Mouse (Mus musculus) limb, embryonic 12.5 days (tissue): ENCODE measurements around the gene Ssbp3. TPM values are rescaled to one million over a fixed set of nuclear protein-coding genes. Genes with fewer than 3 reads are reported as not detected.

Source experiments
- ATAC-seq: fragments of 200-750 bp; cut with Nextera tagmentation; 2 replicates; pipeline ENCODE4 v1.8.0; 2017; ENCODE audit warnings: low read depth, moderate TSS enrichment; ENCODE audit not compliant: insufficient number of reproducible peaks, insufficient read depth, low FRiP score, low TSS enrichment
- H3K27ac ChIP-seq: fragments of 300-500 bp; sonication (generic); 2 replicates; pipeline ENCODE4 v1.5.1; 2016; ENCODE audit warnings: mild to moderate bottlenecking, moderate library complexity
- H3K27me3 ChIP-seq: fragments of 300-500 bp; sonication (generic); 2 replicates; pipeline ENCODE4 v1.6.1; 2016; ENCODE audit warnings: mild to moderate bottlenecking, moderate library complexity
- H3K36me3 ChIP-seq: fragments of 300-500 bp; sonication (generic); 2 replicates; pipeline ENCODE4 v1.6.1; 2016; ENCODE audit warnings: mild to moderate bottlenecking, moderate library complexity
- H3K4me1 ChIP-seq: fragments of 300-500 bp; sonication (generic); replicated peaks from 2 replicates; pipeline ENCODE4 v1.6.1; 2016
- H3K4me2 ChIP-seq: fragments of 300-500 bp; sonication (generic); 2 replicates; pipeline ENCODE4 v1.6.1; 2016; ENCODE audit warnings: mild to moderate bottlenecking, moderate library complexity
- H3K4me3 ChIP-seq: fragments of 300-500 bp; sonication (generic); replicated peaks from 2 replicates; pipeline ENCODE4 v1.5.1; 2016; ENCODE audit warnings: mild to moderate bottlenecking
- H3K9ac ChIP-seq: fragments of 300-500 bp; sonication (generic); replicated peaks from 2 replicates; pipeline ENCODE4 v1.6.1; 2016; ENCODE audit warnings: mild to moderate bottlenecking, moderate library complexity
- H3K9me3 ChIP-seq: fragments of 300-500 bp; sonication (generic); 2 replicates; pipeline ENCODE4 v1.6.1; 2016; ENCODE audit warnings: mild to moderate bottlenecking, moderate library complexity
- WGBS: fragments of 180-500 bp; shearing (Covaris S2); methylation state at CpG from one replicate; pipeline ENCODE4 v1.1.7; 2016; 5-methylcytosine and 5-hydroxymethylcytosine counted together
- polyA plus RNA-seq: library from polyadenylated mRNA; unstranded; fragments of >200 nt; fragmentation: Nextera tagmentation; extraction: Ambion mirVana; gene quantifications from 2 replicates; pipeline ENCODE4 v1.2.1, GENCODE M21; 2016

The Ssbp3 gene
- polyA plus RNA-seq, 1 experiment from 2014 or later: 295 TPM

DNA sequence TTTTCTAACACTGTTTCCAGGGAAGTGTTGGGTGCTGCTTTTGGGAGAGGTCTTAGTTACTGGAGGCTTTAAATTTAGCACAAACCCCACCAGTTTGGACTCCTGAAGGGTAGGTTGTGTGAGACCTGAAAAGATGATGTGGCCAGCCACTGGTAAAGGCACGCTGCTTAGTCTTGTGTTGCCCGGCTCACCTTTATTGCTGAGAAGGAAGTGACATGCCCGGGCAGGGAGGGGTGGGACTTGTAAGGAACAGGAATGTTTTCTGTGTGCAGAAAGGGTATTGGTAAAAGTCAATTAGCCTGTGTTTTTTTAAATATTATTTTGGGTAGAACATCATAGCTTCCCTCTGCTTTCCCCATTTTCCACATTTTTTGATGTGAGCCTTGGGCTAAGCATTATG is 37.2 kb downstream of the Ssbp3 start:
- 62% methylated on average over 3 of the region's 3 CpGs for whole genome bisulfite sequencing
- H3K9me3 ChIP-seq: no peaks in the 10 kb centered on the region
- peaks cover 30% of the 10 kb centered on the region for H3K36me3 ChIP-seq
- H3K9ac ChIP-seq: no peak overlapping the region
- no peak overlapping the region for H3K4me3 ChIP-seq
- H3K4me2 ChIP-seq: no peak overlapping the region
- no peak for ATAC-seq
- peaks cover 86% of the 10 kb centered on the region for H3K4me1 ChIP-seq
- no peak overlapping the region for H3K27ac ChIP-seq
- no peaks in the 10 kb centered on the region for H3K27me3 ChIP-seq

DNA sequence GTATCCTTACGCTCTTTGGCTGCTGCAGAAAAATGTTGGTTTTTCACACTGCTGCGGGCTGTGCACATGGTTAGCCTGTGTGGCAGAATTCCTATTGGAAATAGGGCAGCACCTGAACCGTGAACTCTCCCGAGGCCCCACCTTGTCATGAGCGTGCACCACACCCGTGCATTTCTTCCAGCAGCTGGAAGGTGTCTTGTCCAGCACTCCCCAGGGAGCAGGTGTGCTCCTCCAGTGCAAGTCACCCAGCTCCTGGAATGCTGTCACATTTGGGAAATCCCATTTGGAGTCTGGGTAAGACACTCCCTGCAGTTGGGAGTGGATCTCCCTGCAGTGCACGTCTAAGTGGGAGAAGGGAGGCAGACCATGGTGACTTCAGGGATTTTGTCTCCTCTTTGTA is 38.0 kb downstream of the Ssbp3 start:
- no peak for ATAC-seq
- H3K4me1 ChIP-seq: peaks cover 83% of the 10 kb centered on the region
- H3K9me3 ChIP-seq: no peaks in the 10 kb centered on the region
- no peak overlapping the region for H3K4me2 ChIP-seq
- WGBS: 77% methylated on average over 7 of the region's 7 CpGs
- H3K27me3 ChIP-seq: no peaks in the 10 kb centered on the region
- no peak overlapping the region for H3K9ac ChIP-seq
- no peak overlapping the region for H3K27ac ChIP-seq
- no peak overlapping the region for H3K4me3 ChIP-seq
- H3K36me3 ChIP-seq: peaks cover 28% of the 10 kb centered on the region

DNA sequence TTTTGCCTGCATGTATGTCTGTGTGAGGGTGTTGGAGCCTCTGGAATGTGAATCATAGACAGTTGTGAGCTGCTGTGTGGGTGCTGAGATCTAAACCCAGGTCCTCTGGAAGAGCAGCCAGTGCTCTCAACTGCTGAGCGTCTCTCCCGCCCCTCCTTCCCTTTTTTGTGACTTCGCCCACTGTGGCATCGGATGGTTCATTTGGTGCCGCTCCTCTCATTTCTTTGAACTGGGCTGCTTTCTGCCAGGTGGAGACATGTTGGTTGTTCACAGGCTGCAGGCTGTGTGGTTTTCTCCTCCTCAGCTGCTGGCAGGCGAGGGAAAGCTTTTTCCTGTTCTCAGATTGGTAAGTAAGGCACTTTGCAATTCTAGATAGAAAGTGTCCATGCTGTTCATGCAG is 38.7 kb downstream of the Ssbp3 start:
- no peaks in the 10 kb centered on the region for H3K27me3 ChIP-seq
- 0 out of 2 replicates have a peak overlapping the region, but pooled peaks have one; percentile 23 for H3K27ac ChIP-seq
- 71% methylated on average over 6 of the region's 6 CpGs for WGBS
- H3K9ac ChIP-seq: no peak overlapping the region
- no peak overlapping the region for H3K4me3 ChIP-seq
- no peaks in the 10 kb centered on the region for H3K9me3 ChIP-seq
- peaks cover 33% of the 10 kb centered on the region for H3K36me3 ChIP-seq
- peaks cover 83% of the 10 kb centered on the region for H3K4me1 ChIP-seq
- no peak overlapping the region for H3K4me2 ChIP-seq
- ATAC-seq: no peak

DNA sequence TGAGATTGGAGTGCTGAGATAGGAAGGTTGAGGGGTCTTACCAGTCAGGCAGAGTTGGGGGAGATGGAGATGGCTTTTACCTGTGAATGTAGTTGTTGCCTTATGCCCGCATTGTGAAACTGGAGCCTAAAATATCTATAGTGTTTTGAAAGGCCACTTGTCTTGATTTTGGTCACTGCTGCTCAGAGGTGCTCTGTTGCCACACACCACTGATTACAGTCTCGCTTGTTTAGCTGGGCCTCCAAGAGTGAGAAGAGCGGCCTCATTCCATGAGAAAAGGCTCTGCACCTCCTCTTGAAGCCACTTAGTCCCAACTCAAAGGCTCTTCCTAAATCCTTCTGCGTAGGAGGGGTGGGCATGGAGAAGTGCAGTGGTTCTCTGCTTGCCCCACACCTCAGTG is 40.3 kb downstream of the Ssbp3 start:
- Histone ChIP-seq H3K4me1 (peaks cover 80% of the 10 kb centered on the region), H3K36me3 (peaks cover 45% of the 10 kb centered on the region), H3K9ac (no peak overlapping the region), H3K4me2 (no peak overlapping the region), H3K9me3 (no peaks in the 10 kb centered on the region), H3K27me3 (no peaks in the 10 kb centered on the region), H3K27ac (no peak overlapping the region), H3K4me3 (no peak overlapping the region)
- 78% methylated on average over 4 of the region's 4 CpGs for WGBS
- no peak for ATAC-seq

DNA sequence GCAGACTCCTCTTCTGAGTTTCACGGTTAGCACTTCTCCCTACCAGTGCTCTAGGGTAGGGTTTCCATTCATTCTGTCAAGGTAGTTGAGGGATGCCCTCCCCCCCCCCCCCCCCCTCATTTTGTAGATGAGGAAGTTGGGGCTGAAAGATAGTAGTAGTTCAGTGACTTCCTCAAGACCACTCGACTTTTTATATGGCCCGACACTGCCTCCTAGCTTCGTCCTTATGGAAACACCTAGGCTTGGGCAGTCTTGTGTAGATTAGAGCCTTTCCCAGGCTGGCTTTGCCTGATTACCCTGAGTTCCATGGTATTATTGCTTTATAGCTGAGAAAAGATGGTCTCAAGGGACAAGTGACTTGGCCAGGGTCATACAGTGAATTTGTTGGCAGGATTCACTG is 41.0 kb downstream of the Ssbp3 start:
- 59% methylated on average over 4 of the region's 4 CpGs for WGBS

DNA sequence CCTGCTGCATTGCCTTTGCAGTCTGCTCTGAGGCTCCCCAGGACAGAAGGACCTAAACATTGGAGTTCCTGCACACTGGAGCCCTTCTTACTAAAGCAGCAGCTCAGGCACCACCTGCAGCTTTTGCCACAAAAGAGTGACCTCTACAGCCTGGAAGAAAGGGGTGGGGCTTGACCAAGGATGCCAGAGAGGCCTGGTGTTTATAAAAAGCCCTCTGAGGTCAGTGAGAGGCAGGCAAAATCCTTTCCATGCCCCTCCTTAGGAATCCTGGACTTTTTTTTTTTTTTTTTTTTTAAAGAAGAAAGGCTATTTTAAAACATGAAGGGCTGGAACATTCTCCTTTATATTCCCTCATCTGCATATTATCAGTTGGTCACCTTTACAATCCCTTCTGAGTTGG is 42.7 kb downstream of the Ssbp3 start:
- H3K9ac ChIP-seq: no peak overlapping the region
- H3K27me3 ChIP-seq: no peaks in the 10 kb centered on the region
- no peaks in the 10 kb centered on the region for H3K9me3 ChIP-seq
- H3K4me3 ChIP-seq: no peak overlapping the region
- H3K4me1 ChIP-seq: peaks cover 79% of the 10 kb centered on the region
- peaks cover 44% of the 10 kb centered on the region for H3K36me3 ChIP-seq
- H3K4me2 ChIP-seq: no peak overlapping the region
- no peak overlapping the region for H3K27ac ChIP-seq
- ATAC-seq: no peak

More for the DNA sequence above, 41.0 kb downstream of the Ssbp3 start:
- peaks cover 45% of the 10 kb centered on the region for H3K36me3 ChIP-seq
- peaks cover 83% of the 10 kb centered on the region for H3K4me1 ChIP-seq
- H3K27me3 ChIP-seq: no peaks in the 10 kb centered on the region
- ATAC-seq: no peak
- H3K9ac ChIP-seq: no peak overlapping the region
- no peak overlapping the region for H3K4me2 ChIP-seq
- H3K27ac ChIP-seq: 0 out of 2 replicates have a peak overlapping the region, but pooled peaks have one; percentile 1
- H3K9me3 ChIP-seq: no peaks in the 10 kb centered on the region
- H3K4me3 ChIP-seq: no peak overlapping the region

DNA sequence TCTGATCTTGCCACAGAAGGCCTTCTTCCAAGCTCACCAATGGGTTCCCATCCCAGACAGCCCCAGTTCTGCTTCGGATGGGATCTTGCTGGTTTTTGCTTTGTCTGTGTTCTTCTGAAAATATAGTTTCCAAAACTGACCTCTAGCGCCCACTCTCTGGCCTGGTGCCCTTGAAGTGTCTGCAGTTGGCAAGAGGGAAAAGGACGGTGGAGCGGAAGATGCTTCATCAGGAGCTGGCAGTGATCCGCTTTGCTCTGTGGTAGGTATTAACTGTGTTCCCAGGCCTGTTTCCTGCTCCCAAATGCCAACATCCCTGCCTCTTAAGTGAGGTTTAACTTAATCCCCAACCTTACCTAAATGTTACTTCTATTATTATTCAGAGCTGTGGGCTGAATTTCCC is 43.3 kb downstream of the Ssbp3 start:
- Histone ChIP-seq H3K4me3 (no peak overlapping the region), H3K36me3 (peaks cover 44% of the 10 kb centered on the region), H3K27ac (0 out of 2 replicates have a peak overlapping the region, but pooled peaks have one; percentile 4), H3K9me3 (no peaks in the 10 kb centered on the region), H3K9ac (0 out of 2 replicates have a peak overlapping the region, but pooled peaks have one; percentile 37), H3K4me2 (no peak overlapping the region), H3K4me1 (peaks cover 79% of the 10 kb centered on the region), H3K27me3 (no peaks in the 10 kb centered on the region)
- WGBS: 83% methylated on average over 5 of the region's 5 CpGs
- ATAC-seq: no peak

DNA sequence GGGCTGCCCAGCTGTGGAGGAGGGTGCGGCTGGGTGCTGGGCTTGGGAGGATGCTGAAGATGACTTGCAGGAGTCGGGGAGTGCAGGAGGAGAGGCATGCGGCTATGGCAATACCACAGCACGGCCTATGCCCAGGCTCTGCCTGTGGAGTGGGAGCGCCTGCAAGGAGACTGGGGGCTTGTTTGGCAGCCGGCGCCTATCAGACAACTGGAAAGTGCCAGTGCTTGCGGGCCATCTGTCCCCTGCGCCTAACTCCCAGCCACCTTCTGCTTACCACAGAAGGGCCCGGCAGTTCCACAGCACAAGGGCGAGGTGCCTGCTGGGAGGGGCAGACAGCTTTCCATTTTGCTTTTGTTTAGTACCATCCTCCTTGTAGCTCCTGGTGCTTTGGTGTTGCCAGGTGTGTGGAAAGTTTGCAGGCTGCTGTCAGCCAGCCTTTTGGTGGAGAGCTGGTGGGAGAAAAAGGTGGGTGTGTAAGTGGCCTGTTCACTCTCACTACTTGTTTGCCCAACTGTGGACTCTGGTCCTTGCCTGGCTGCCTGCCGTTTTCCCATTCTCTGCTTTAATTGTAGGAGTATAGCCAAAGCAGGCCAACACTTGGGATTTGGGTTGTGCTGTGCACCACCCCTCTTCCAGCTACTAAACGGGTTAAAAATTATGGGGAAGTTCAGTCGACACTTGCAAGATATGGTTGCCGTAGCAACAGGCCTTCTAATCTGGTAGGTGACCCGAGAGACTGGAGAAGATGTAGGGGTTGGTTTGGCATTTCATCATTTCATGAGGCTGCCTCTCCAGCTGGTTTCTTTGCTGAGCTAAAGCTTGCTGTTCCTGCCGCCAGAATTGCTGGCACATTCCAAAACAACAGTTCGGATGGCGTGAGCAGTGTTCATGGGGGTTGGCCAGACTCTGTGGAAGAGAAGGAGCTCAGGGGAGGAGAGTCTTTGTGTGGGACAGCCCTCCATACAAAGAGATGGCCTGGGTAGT is 45.5 kb downstream of the Ssbp3 start:
- H3K9me3 ChIP-seq: no peaks in the 10 kb centered on the region
- H3K4me2 ChIP-seq: no peak overlapping the region
- H3K4me1 ChIP-seq: peaks cover 79% of the 10 kb centered on the region
- peaks cover 35% of the 10 kb centered on the region for H3K36me3 ChIP-seq
- peak overlapping the region; percentile 42; the same call in 1 of the 2 replicates for H3K27ac ChIP-seq
- WGBS: 56% methylated on average over 19 of the region's 19 CpGs
- ATAC-seq: no peak
- no peak overlapping the region for H3K4me3 ChIP-seq
- no peak overlapping the region for H3K9ac ChIP-seq
- H3K27me3 ChIP-seq: no peaks in the 10 kb centered on the region

DNA sequence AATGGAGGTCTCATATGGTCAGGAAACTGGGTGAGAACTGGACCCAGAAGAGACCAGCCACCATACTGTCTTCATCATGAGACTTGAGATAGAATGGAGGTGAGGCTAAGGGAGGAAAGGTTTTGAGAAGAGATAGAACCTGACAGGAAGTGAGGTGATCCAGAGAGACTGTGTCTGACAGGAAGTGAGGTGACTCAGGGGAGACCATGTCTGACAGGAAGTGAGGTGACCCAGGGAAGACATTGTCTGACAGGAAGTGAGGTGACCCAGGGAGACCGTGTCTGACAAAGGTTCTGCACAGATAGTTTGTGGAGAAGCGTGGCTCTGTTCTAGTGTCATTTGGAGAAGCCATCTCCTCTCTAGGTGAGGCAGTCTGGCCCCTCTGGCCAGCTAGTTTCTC is 47.6 kb downstream of the Ssbp3 start:
- Histone ChIP-seq H3K36me3 (peaks cover 36% of the 10 kb centered on the region), H3K4me2 (no peak overlapping the region), H3K9ac (no peak overlapping the region), H3K4me1 (peaks cover 86% of the 10 kb centered on the region), H3K27me3 (no peaks in the 10 kb centered on the region), H3K9me3 (no peaks in the 10 kb centered on the region), H3K4me3 (no peak overlapping the region), H3K27ac (peak overlapping the region; percentile 2; the same call in 1 of the 2 replicates)
- 88% methylated on average over 2 of the region's 2 CpGs for WGBS
- no peak for ATAC-seq

DNA sequence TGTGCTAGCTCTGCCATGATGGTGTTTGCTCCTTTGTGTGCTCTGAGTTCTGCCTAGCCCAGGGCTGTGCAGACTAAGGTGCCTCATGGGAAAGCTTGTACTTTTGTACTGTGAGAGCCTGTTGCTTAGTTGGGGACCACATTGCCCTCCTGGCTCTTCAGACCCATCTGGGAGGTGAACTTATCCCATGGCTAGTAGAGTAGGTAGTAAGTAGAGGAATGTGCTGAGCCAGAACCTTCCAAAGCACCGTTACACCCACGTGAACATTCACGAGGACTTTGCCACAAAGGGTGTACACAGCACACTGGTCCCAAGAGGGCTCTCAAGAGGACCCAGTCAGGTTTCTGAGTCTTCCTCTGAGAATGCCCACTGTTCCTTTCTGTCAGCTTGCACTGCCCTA is 48.1 kb downstream of the Ssbp3 start:
- Histone ChIP-seq H3K36me3 (peaks cover 37% of the 10 kb centered on the region), H3K9me3 (no peaks in the 10 kb centered on the region), H3K4me2 (no peak overlapping the region), H3K4me3 (no peak overlapping the region), H3K4me1 (peaks cover 89% of the 10 kb centered on the region), H3K9ac (no peak overlapping the region), H3K27ac (peak overlapping the region; percentile 2; the same call in 1 of the 2 replicates), H3K27me3 (no peaks in the 10 kb centered on the region)
- no peak for ATAC-seq
- 83% methylated on average over 3 of the region's 3 CpGs for WGBS

DNA sequence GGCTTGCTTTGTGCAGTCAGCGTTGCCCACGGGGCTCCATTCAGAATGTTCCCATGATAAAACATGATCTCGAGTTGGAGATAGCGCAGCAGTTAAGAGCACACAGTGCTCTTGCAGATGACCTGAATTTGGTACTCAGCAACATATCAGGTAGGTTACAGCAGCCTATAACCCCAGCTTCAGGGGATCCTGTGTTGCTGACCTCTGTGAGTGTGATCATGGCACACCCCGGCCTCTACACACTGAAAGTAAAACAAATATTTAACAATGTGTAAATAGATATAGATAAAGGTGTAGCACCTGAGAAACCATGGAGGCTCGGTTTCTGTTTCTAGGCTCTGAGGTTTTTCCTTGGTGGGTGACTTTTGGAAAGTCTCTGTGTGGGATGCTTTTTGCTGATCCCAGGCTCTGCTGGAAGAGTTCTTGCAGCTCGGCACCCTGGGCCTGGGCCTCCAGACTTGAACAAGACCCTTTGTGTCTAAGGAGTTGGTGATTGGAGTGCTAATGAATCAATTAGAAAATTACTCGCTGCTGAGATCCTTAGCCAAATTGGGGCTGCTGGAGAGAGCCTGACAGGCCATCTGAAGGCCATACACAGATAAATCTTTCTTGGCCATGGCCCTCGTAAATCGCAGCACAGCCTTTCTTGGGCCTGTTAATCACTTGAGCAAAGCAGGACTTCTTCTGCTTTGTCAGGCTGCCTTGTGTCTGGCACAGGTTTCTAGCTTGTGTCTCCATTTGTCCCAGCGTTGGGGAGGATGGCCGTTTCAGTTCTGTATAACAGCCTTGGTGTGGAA is 49.2 kb downstream of the Ssbp3 start:
- no peak for ATAC-seq
- Histone ChIP-seq H3K9ac (no peak overlapping the region), H3K36me3 (peaks cover 35% of the 10 kb centered on the region), H3K4me2 (no peak overlapping the region), H3K4me3 (no peak overlapping the region), H3K27me3 (no peaks in the 10 kb centered on the region), H3K9me3 (no peaks in the 10 kb centered on the region), H3K27ac (no peak overlapping the region), H3K4me1 (peaks cover 93% of the 10 kb centered on the region)
- 59% methylated on average over 12 of the region's 12 CpGs for WGBS
